Mouse (Mus musculus) thymus, postnatal 25 days (tissue): ENCODE results near the gene Kpna1.

Source experiments
- DNase-seq: peaks from one replicate; pipeline ENCODE4 v3.0.0; 2022

Kpna1 gene

GRCm38 (mm10) chr16:36071450-36072379, 93.2 kb downstream of the Kpna1 start, which contains the start of the genes Fam162a and Ccdc58:
Gene Fam162a (minus strand): TSS chr16:36071594.
Gene Ccdc58 (plus strand): TSS chr16:36071685.
- DNase-seq = peak; percentile 91

DNA sequence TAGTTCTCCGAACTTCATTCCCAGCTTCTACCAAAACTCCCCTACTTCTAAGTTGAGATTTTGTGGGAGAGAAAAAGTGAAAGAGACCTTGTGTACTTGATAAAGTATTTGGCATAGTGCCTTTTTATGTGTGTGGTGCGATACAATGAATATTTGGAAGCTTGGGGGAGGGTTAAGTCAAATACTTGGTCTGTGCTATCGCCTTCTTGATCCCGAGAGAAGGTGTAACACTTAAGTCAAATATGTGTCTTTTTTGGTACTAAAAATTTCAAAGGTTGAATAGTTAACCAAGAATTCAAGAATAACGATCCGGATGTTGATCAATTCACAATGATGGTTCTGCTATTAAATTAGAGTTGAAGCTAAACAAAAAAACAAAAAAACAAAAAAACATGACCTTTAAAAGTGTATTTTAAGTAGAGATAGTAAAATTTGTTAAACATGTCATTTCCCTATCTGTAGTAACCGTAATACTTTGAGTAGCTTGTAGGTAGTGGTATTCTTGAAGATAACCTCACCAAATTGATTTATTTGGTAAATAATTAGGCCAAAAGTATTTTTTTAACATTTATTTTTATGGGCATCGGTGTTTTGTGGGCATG, 94.0 kb downstream of the Kpna1 start:
- no peak for DNase-seq

- DNase-seq = no peak
Measured at GRCm38 (mm10) chr16:36074772-36075171, 96.2 kb downstream of the Kpna1 start.

DNA sequence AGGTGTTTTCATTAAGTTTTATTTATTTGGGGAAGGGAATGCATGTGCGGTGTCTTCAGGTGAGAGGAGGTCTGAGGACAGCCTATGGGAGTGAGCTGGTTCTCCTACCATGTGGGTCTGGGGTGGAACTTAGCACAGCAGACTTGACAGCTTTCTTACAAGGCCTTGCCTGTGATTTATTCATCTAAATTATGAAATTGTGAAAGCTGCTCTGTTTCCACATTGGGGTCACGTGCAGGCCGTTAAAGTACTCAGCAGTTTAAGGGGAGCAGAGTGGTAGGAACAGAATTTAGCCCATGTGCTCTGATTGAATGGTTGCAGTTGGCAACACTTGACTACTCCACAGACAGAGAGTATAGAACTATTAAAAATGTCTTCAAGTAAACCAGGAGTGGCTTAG, 101.4 kb downstream of the Kpna1 start:
- no peak for DNase-seq
